7 mouse cellular contexts compared by ENCODE assay signal in the genomic region with DNA sequence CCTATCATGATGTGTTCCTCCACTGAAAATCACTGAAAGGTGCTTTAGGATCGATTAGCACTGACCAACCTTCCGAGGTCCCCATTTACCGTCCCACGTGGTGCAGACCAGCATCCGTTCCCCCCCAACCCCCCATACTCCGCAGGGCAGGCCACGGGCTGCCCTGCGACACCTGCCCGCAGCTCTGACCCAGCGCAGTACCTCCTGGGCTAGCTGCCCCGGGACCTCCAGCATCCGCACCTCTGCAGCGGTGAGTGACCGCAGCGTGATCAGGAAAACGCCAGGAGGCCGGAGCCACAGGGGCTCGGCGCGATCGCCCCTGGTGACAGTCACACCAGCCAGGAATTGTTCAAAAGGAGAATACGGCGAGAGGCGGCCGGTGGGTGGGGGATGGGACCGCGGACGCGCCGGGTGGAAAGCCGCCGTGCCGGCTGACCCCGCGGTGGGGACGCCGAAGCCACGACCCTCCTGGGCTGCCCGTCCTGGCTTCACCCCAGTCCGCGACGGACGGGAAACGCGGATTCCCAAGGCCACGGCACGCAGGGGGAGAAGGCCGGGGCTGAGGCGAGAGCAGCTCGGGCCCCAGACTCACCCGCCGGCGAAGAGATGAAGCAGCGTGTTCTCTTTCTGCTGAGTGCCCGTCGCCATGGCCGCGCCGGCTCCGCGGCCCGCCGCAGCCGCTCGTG. TPM values are rescaled to one million over a fixed set of nuclear protein-coding genes. Genes with fewer than 3 reads are reported as not detected.
A peak's percentile ranks its signal among the peaks of the same experiment; 100 is the strongest.
DNase-seq lines count a peak whose midpoint lies in the region; ATAC-seq and TF ChIP-seq lines count a peak whose summit lies in the region.

No protein-coding gene starts in this region.

- no peak for TF ChIP-seq CTCF in lung, postnatal 0 days (IDR thresholded peaks at IDR 0.05)
- no peak for TF ChIP-seq CTCF in bone marrow, adult 2 months (IDR thresholded peaks at IDR 0.05; ENCODE audit: control insufficient read depth, insufficient read depth, low read length)
- TF ChIP-seq CTCF in embryonic fibroblast, embryonic 13.5 days (IDR thresholded peaks at IDR 0.05; ENCODE audit: borderline replicate concordance, insufficient read depth, low read length) = no peak

- TF ChIP-seq EP300 in lung, postnatal 0 days (IDR thresholded peaks at IDR 0.05) = no peak

- ATAC-seq in lung, postnatal 0 days = no peak; the same call in 1 of the 2 replicates
- ATAC-seq in inflammation-experienced regulatory T-cells, adult 6 months = peak; percentile 53

- TF ChIP-seq POLR2A in bone marrow, adult 2 months (IDR thresholded peaks at IDR 0.05; ENCODE audit: borderline replicate concordance, control insufficient read depth, low read depth, low read length) = no peak
- TF ChIP-seq POLR2A in embryonic fibroblast, embryonic 13.5 days (IDR thresholded peaks at IDR 0.05; ENCODE audit: low read depth, low read length) = no peak

- no peaks in the 10 kb centered on the region for H3K27me3 ChIP-seq in lung, postnatal 0 days (replicated peaks; ENCODE audit: insufficient read depth, low read length)

- peak; percentile 28 for DNase-seq in lung, postnatal 0 days (ENCODE audit: low spot score)
- no peak for DNase-seq in lung, postnatal 4 days
- peak; percentile 42 for DNase-seq in mesoderm, embryonic 11.5 days (ENCODE audit: low read depth, low spot score)
- DNase-seq in c-Kit-positive CD71-positive TER-119-positive erythroid progenitor cells, embryonic 14.5 days (ENCODE audit: low spot score) = no peak

- H3K4me1 ChIP-seq in lung, postnatal 0 days (ENCODE audit: insufficient read depth, low read depth, low read length) = peaks cover 9% of the 10 kb centered on the region
- no peaks in the 10 kb centered on the region; the same call in 1 of the 2 replicates for H3K4me1 ChIP-seq in bone marrow, adult 2 months (ENCODE audit: control insufficient read depth, insufficient read depth, low read length)
- peaks cover 7% of the 10 kb centered on the region for H3K4me1 ChIP-seq in embryonic fibroblast, embryonic 13.5 days (ENCODE audit: control insufficient read depth, insufficient read depth, low read length)

- H3K4me2 ChIP-seq in lung, postnatal 0 days (replicated peaks; ENCODE audit: low read depth, low read length) = peak overlapping the region; percentile 97

- no peaks in the 10 kb centered on the region for H3K9me3 ChIP-seq in lung, postnatal 0 days (ENCODE audit: low read length)

- H3K36me3 ChIP-seq in lung, postnatal 0 days (ENCODE audit: insufficient read depth, low read length) = no peaks in the 10 kb centered on the region

- peak overlapping the region; percentile 63 for H3K9ac ChIP-seq in lung, postnatal 0 days (replicated peaks; ENCODE audit: low read depth)

- peak overlapping the region; percentile 59 for H3K27ac ChIP-seq in lung, postnatal 0 days (ENCODE audit: low read length)
- H3K27ac ChIP-seq in bone marrow, adult 2 months (ENCODE audit: control insufficient read depth, insufficient read depth, low read depth, low read length, poor library complexity) = peak overlapping the region; percentile 84
- no peak overlapping the region for H3K27ac ChIP-seq in embryonic fibroblast, embryonic 13.5 days (ENCODE audit: insufficient read depth, low read length)

- H3K4me3 ChIP-seq in lung, postnatal 0 days (ENCODE audit: low read depth, low read length) = peak overlapping the region; percentile 60
- peak overlapping the region; percentile 78 for H3K4me3 ChIP-seq in bone marrow, adult 2 months (replicated peaks; ENCODE audit: control insufficient read depth, low read depth, low read length)
- H3K4me3 ChIP-seq in embryonic fibroblast, embryonic 13.5 days (ENCODE audit: insufficient read depth, low read length) = peak overlapping the region; percentile 96

- WGBS in lung, postnatal 0 days = 2% methylated on average over 51 of the region's 65 CpGs
- WGBS in bone marrow, adult 2 months = under 1% methylated on average over 65 of the region's 65 CpGs

RNA-seq across cellular contexts. Expression of a gene that starts 0.5 kb away (rescaled TPM):
- polyA plus RNA-seq in lung, postnatal 0 days (2015; fragmentation: Nextera tagmentation; extraction: Ambion mirVana) = 7.4 and 8.6 TPM in 2 replicates
- 4.3 TPM in 1 of 2 replicates, not detected in the other for polyA plus RNA-seq in bone marrow, adult 2 months (2011; ENCODE audit: insufficient read depth, insufficient read length, low replicate concordance, missing spikeins)
- polyA plus RNA-seq in embryonic fibroblast, embryonic 13.5 days (2011; ENCODE audit: insufficient read length, low read depth, missing spikeins) = 5.7 and 7.4 TPM in 2 replicates
- 1 to 10 TPM; 2.5 to 7.1 (median 3.4) TPM for polyA plus RNA-seq in inflammation-experienced regulatory T-cells, adult 6 months (2017; shearing (Covaris generic))

RNA-seq across cellular contexts. Expression of a gene that starts 35.7 kb away (rescaled TPM):
- polyA plus RNA-seq in lung, postnatal 0 days (2015; fragmentation: Nextera tagmentation; extraction: Ambion mirVana) = 8.2 and 9.4 TPM in 2 replicates
- polyA plus RNA-seq in bone marrow, adult 2 months (2011; ENCODE audit: insufficient read depth, insufficient read length, low replicate concordance, missing spikeins) = 5.3 and 8.2 TPM in 2 replicates
- polyA plus RNA-seq in embryonic fibroblast, embryonic 13.5 days (2011; ENCODE audit: insufficient read length, low read depth, missing spikeins) = 14.6 and 19.6 TPM in 2 replicates
- polyA plus RNA-seq in inflammation-experienced regulatory T-cells, adult 6 months (2017; shearing (Covaris generic)) = 1 to 10 TPM; 4.6 to 8.9 (median 6.0) TPM

Comparison
In these comparisons a context has a peak if more than half of its experiments do, and no peak if none do; other contexts are left out.
1. DNase-seq: peak in lung, postnatal 0 days (single experiment) and mesoderm, embryonic 11.5 days (single experiment); none in lung, postnatal 4 days (0 of 2) and c-Kit-positive CD71-positive TER-119-positive erythroid progenitor cells, embryonic 14.5 days (single experiment).
2. Peak in every context shown above with its lines, with median percentiles within 50 percentile points of each other: H3K4me3 ChIP-seq.